Mouse (Mus musculus): Measurements from ENCODE around the gene Muc13. TPM values are rescaled to one million over a fixed set of nuclear protein-coding genes. Genes with fewer than 3 reads are reported as not detected.

Muc13 gene
- total and polyA plus RNA-seq, 2 experiments from 2014 or later = 0.06 TPM; not detected in 1

GRCm38 (mm10) chr16:33837191-33837590, 43.4 kb downstream of the Muc13 start:
- WGBS = 81% methylated on average over 3 of the region's 3 CpGs
- H3K36me3 ChIP-seq (ENCODE audit: insufficient read depth, low read length) = no peaks in the 10 kb centered on the region
- peaks cover 13% of the 10 kb centered on the region for H3K27me3 ChIP-seq (ENCODE audit: insufficient read depth, low read length)
- DNase-seq (ENCODE audit: low spot score) (no peak), ATAC-seq (no peak)
- H3K4me1 ChIP-seq (ENCODE audit: insufficient read depth, low read length) = peaks cover 6% of the 10 kb centered on the region; the same call in 1 of the 2 replicates
- no peaks in the 10 kb centered on the region for H3K9me3 ChIP-seq (ENCODE audit: low read length)
- TF ChIP-seq CTCF (IDR thresholded peaks at IDR 0.05; ENCODE audit: low read depth) = no peak
- no peak overlapping the region for H3K9ac ChIP-seq (replicated peaks; ENCODE audit: low read length)
- no peak overlapping the region for H3K4me3 ChIP-seq (ENCODE audit: low read length)
- no peak overlapping the region for H3K27ac ChIP-seq
- H3K4me2 ChIP-seq (ENCODE audit: low read depth, low read length) = no peak overlapping the region

GRCm38 (mm10) chr16:33840616-33841015, 46.8 kb downstream of the Muc13 start:
- Histone ChIP-seq H3K4me2 (ENCODE audit: low read depth, low read length) (no peak overlapping the region), H3K36me3 (ENCODE audit: insufficient read depth, low read length) (no peaks in the 10 kb centered on the region), H3K4me1 (ENCODE audit: insufficient read depth, low read length) (no peaks in the 10 kb centered on the region), H3K9me3 (ENCODE audit: low read length) (no peaks in the 10 kb centered on the region), H3K4me3 (ENCODE audit: low read length) (no peak overlapping the region), H3K9ac (replicated peaks; ENCODE audit: low read length) (no peak overlapping the region), H3K27me3 (ENCODE audit: insufficient read depth, low read length) (0 out of 2 replicates have a peak, but pooled peaks cover 2% of the 10 kb centered on the region), H3K27ac (no peak overlapping the region)
- DNase-seq (ENCODE audit: low spot score) (no peak), ATAC-seq (no peak)
- WGBS = 65% methylated on average over 6 of the region's 6 CpGs
- TF ChIP-seq CTCF (IDR thresholded peaks at IDR 0.05; ENCODE audit: low read depth) = no peak

GRCm38 (mm10) chr16:33842081-33842880, 48.4 kb downstream of the Muc13 start:
- no peaks in the 10 kb centered on the region for H3K9me3 ChIP-seq (ENCODE audit: low read length)
- H3K36me3 ChIP-seq (ENCODE audit: insufficient read depth, low read length) = no peaks in the 10 kb centered on the region
- no peak overlapping the region for H3K27ac ChIP-seq
- H3K4me1 ChIP-seq (ENCODE audit: insufficient read depth, low read length) = no peaks in the 10 kb centered on the region
- no peak for TF ChIP-seq CTCF (IDR thresholded peaks at IDR 0.05; ENCODE audit: low read depth)
- no peaks in the 10 kb centered on the region for H3K27me3 ChIP-seq (ENCODE audit: insufficient read depth, low read length)
- no peak overlapping the region for H3K4me3 ChIP-seq (ENCODE audit: low read length)
- H3K9ac ChIP-seq (replicated peaks; ENCODE audit: low read length) = no peak overlapping the region
- H3K4me2 ChIP-seq (ENCODE audit: low read depth, low read length) = no peak overlapping the region
- WGBS = 61% methylated on average over 12 of the region's 12 CpGs
- ATAC-seq (no peak), DNase-seq (ENCODE audit: low spot score) (no peak)

- H3K36me3 ChIP-seq (ENCODE audit: insufficient read depth, low read length) = no peaks in the 10 kb centered on the region
- H3K27me3 ChIP-seq (ENCODE audit: insufficient read depth, low read length) = no peaks in the 10 kb centered on the region
- no peaks in the 10 kb centered on the region for H3K4me1 ChIP-seq (ENCODE audit: insufficient read depth, low read length)
- H3K9ac ChIP-seq (replicated peaks; ENCODE audit: low read length) = no peak overlapping the region
- no peak overlapping the region for H3K4me2 ChIP-seq (ENCODE audit: low read depth, low read length)
- no peaks in the 10 kb centered on the region for H3K9me3 ChIP-seq (ENCODE audit: low read length)
- H3K4me3 ChIP-seq (ENCODE audit: low read length) = no peak overlapping the region
- DNase-seq (ENCODE audit: low spot score) (no peak), ATAC-seq (no peak)
- no peak for TF ChIP-seq CTCF (IDR thresholded peaks at IDR 0.05; ENCODE audit: low read depth)
- H3K27ac ChIP-seq = no peak overlapping the region
- 50% methylated on average over 4 of the region's 4 CpGs for WGBS
Measured at GRCm38 (mm10) chr16:33844150-33844611, 50.3 kb downstream of the Muc13 start.

GRCm38 (mm10) chr16:33844866-33845265, 51.0 kb downstream of the Muc13 start:
- no peaks in the 10 kb centered on the region for H3K9me3 ChIP-seq (ENCODE audit: low read length)
- DNase-seq (ENCODE audit: low spot score) (no peak), ATAC-seq (no peak)
- 79% methylated on average over 6 of the region's 6 CpGs for WGBS
- no peak for TF ChIP-seq CTCF (IDR thresholded peaks at IDR 0.05; ENCODE audit: low read depth)
- H3K36me3 ChIP-seq (ENCODE audit: insufficient read depth, low read length) = no peaks in the 10 kb centered on the region
- no peak overlapping the region for H3K27ac ChIP-seq
- H3K27me3 ChIP-seq (ENCODE audit: insufficient read depth, low read length) = no peaks in the 10 kb centered on the region
- H3K4me1 ChIP-seq (ENCODE audit: insufficient read depth, low read length) = no peaks in the 10 kb centered on the region
- no peak overlapping the region for H3K9ac ChIP-seq (replicated peaks; ENCODE audit: low read length)
- no peak overlapping the region for H3K4me2 ChIP-seq (ENCODE audit: low read depth, low read length)
- H3K4me3 ChIP-seq (ENCODE audit: low read length) = no peak overlapping the region

GRCm38 (mm10) chr16:33853271-33853670, 59.4 kb downstream of the Muc13 start:
- Histone ChIP-seq H3K4me2 (ENCODE audit: low read depth, low read length) (no peak overlapping the region), H3K27me3 (ENCODE audit: insufficient read depth, low read length) (no peaks in the 10 kb centered on the region), H3K9me3 (ENCODE audit: low read length) (no peaks in the 10 kb centered on the region), H3K36me3 (ENCODE audit: insufficient read depth, low read length) (no peaks in the 10 kb centered on the region), H3K27ac (no peak overlapping the region), H3K9ac (replicated peaks; ENCODE audit: low read length) (no peak overlapping the region), H3K4me3 (ENCODE audit: low read length) (no peak overlapping the region), H3K4me1 (ENCODE audit: insufficient read depth, low read length) (no peaks in the 10 kb centered on the region)
- no peak for DNase-seq (ENCODE audit: low spot score)
- ATAC-seq = no peak
- no peak for TF ChIP-seq CTCF (IDR thresholded peaks at IDR 0.05; ENCODE audit: low read depth)

GRCm38 (mm10) chr16:33858766-33859165, 64.9 kb downstream of the Muc13 start:
- Histone ChIP-seq H3K36me3 (ENCODE audit: insufficient read depth, low read length) (no peaks in the 10 kb centered on the region), H3K4me1 (ENCODE audit: insufficient read depth, low read length) (no peaks in the 10 kb centered on the region), H3K9ac (replicated peaks; ENCODE audit: low read length) (no peak overlapping the region), H3K27me3 (ENCODE audit: insufficient read depth, low read length) (no peaks in the 10 kb centered on the region), H3K4me2 (ENCODE audit: low read depth, low read length) (no peak overlapping the region), H3K27ac (no peak overlapping the region), H3K9me3 (ENCODE audit: low read length) (no peaks in the 10 kb centered on the region), H3K4me3 (ENCODE audit: low read length) (no peak overlapping the region)
- ATAC-seq (no peak), DNase-seq (ENCODE audit: low spot score) (no peak)
- WGBS = 88% methylated on average over 2 of the region's 2 CpGs
- TF ChIP-seq CTCF (IDR thresholded peaks at IDR 0.05; ENCODE audit: low read depth) = no peak

Measured in hindbrain, postnatal 0 days (tissue).